Mouse (Mus musculus): ENCODE results near the gene Strip1.

DNA sequence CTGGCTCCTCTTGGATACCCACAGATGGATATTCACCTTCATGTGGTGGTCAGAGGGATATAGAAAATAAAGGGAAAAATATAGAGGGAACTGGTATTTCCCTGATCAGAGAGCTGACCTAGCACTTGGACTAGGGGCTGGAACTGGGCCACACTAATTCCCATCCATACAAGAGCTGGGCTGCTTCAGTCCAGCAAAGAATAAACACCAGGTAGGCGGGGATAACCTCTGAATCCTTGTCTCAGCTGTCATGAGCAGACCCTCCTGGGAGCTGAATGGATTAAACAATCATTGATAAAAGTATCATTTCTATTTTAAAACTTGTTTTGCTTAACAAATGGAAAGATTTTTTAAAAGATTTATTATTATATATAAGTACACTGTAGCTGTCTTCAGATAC is 39.9 kb downstream of the Strip1 start:
- TF ChIP-seq POLR2A (IDR thresholded peaks at IDR 0.05; ENCODE audit: extremely low read depth, insufficient read depth, low read length): no peak
- TF ChIP-seq CTCF (IDR thresholded peaks at IDR 0.05; ENCODE audit: low read depth, low read length): no peak

Data from liver, adult 2 months (tissue).